Mouse (Mus musculus) G1E (cell line): ENCODE results near the gene Akr1b3.

Experiments used
- CTCF ChIP-seq: IDR thresholded peaks from 2 replicates; pipeline ENCODE4 v1.5.1; 2012; ENCODE audit warnings: low read depth, low read length, inconsistent platforms, mixed read lengths
- GATA1 ChIP-seq: IDR thresholded peaks from 2 replicates; pipeline ENCODE4 v1.6.1; 2012; ENCODE audit warnings: borderline replicate concordance, low read length, inconsistent platforms, mixed read lengths
- TAL1 ChIP-seq: conservative IDR thresholded peaks from 2 replicates; pipeline ENCODE4 v1.6.1; 2012; ENCODE audit warnings: low read depth, low read length, inconsistent platforms, mixed read lengths

DNA sequence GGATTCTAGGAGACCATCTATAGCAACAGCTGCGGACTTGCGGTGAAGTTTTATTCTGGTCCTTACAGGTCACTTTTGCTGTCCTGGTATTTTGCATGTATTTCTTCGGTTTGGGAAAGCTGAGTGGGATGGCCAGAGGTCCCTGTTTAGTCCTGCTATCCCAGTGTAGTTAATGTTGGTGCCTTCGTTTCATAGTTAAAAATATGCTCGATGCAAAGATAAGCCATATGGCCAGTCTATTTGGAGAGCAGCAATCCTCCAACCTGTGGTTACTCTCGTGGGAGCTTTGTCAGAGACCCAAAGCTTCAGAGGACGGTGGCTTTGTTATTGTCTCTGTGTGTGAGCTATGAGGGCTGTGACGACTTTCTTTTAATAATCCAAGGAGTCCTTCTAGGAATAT lies 26.6 kb downstream of the Akr1b3 start:
- TF ChIP-seq CTCF: no peak
- TF ChIP-seq GATA1: no peak
- TF ChIP-seq TAL1: no peak
